Mouse (Mus musculus): Measurements from ENCODE around the gene Fam83e.
A peak's percentile ranks its signal among the peaks of the same experiment; 100 is the strongest.

Fam83e gene

GRCm38 (mm10) chr7:45714630-45715089 is 6.4 kb upstream of the Fam83e start:
- no peak for DNase-seq (ENCODE audit: inconsistent age in 2 of 2, low spot score in 1 of 2)

DNA sequence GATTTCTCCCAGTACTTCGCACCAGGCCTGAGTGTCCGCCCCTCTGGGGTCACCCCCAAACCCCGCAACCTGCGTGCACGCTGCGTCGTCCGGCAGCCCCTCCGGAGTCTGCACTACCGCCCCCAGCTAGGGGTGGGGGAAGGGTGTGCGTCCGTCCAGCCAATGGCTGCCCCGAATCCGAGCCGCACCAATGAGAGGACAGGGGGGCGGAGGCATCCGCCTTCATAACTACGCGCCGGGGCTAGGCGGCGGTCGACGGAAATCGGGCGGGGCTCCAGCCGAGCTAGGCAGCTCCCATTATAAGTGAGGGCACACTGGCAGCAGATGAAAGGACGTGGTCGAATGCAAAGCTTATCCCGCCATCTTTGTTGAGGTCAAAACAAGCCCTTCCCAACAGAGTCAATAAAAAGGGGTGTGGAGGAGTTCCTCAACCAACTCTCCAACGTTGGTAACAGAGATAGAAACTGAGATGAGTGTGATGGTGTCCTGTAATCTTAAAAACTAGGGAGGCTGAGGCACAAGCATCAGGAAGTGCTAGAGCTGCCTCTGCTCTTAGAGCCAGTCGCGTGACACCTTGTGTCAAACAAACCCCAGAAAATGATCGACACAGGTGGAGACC is 5.8 kb upstream of the Fam83e start, which contains the start of gene Rpl18:
Gene Rpl18, plus strand, starts transcription at position 368 of the 619 bp plus-strand sequence.
- DNase-seq (ENCODE audit: inconsistent age in 2 of 2, low spot score in 1 of 2): peak; percentile 99

- DNase-seq (ENCODE audit: inconsistent age in 2 of 2, low spot score in 1 of 2): peak; percentile 51 to 67
Observed at GRCm38 (mm10) chr7:45715741-45716459, 5.1 kb upstream of the Fam83e start.

- peak in 1 of 2 experiments; percentile 18 for DNase-seq (ENCODE audit: inconsistent age in 2 of 2, low spot score in 1 of 2)
Observed at GRCm38 (mm10) chr7:45716460-45716857, 4.6 kb upstream of the Fam83e start.

GRCm38 (mm10) chr7:45716952-45717917 is 3.8 kb upstream of the Fam83e start:
- peak; percentile 26 to 83 for DNase-seq (ENCODE audit: inconsistent age in 2 of 2, low spot score in 1 of 2)

DNA sequence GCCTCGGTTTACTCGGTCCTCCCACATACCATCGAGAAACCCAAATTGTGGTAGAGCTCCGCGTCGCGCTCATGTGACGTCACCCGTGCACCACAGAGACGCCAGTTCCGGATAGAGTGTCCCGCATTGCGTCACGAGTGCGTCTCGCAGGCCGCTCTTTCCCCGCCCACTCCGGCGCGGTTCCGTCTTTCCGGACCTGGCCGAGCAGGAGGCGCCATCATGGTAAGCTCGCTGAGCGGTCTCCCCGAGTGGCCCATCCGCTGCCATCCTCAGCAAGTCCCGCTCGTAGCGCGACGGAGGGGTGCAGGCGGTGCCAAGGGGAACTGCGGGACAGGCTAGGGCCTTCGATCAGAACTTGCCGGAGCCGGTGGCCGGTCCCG is 3.1 kb upstream of the Fam83e start, which contains the start of gene Sphk2:
Gene Sphk2, minus strand, starts transcription at position 85 of the 380 bp plus-strand sequence.
- peak; percentile 98 to 99 for DNase-seq (ENCODE audit: inconsistent age in 2 of 2, low spot score in 1 of 2)

- no peak for DNase-seq (ENCODE audit: inconsistent age in 2 of 2, low spot score in 1 of 2)
Observed at GRCm38 (mm10) chr7:45718331-45718730, 2.7 kb upstream of the Fam83e start.

GRCm38 (mm10) chr7:45719180-45719579 is 1.8 kb upstream of the Fam83e start:
- peak; percentile 29 to 54 for DNase-seq (ENCODE audit: inconsistent age in 2 of 2, low spot score in 1 of 2)

GRCm38 (mm10) chr7:45719738-45720412 is 1.1 kb upstream of the Fam83e start:
- peak; percentile 21 to 46 for DNase-seq (ENCODE audit: inconsistent age in 2 of 2, low spot score in 1 of 2)

GRCm38 (mm10) chr7:45721234-45721571 is 191 bp downstream of the Fam83e start:
- DNase-seq (ENCODE audit: inconsistent age in 2 of 2, low spot score in 1 of 2): no peak

GRCm38 (mm10) chr7:45721642-45722347 is 783 bp downstream of the Fam83e start:
- DNase-seq (ENCODE audit: inconsistent age in 2 of 2, low spot score in 1 of 2): peak in 1 of 2 experiments; percentile 12

DNA sequence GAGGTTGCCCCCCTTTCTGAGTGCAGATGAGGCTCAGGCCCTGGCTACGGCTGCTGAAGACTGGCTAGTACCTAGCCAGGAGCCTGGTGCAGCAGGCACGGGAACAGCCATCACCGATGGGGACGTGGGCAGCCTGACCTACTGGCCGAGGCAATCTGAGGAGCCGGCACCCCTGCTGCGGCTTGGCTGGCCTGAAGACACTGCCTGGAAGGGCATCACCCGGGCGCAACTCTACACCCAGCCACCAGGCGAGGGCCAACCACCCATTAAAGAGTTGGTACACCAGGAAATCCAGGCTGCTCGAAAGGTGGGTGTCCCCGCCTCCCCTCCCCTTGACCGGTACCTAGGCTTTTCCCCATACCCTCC is 1.3 kb downstream of the Fam83e start:
- peak in 1 of 2 experiments; percentile 21 for DNase-seq (ENCODE audit: inconsistent age in 2 of 2, low spot score in 1 of 2)

DNA sequence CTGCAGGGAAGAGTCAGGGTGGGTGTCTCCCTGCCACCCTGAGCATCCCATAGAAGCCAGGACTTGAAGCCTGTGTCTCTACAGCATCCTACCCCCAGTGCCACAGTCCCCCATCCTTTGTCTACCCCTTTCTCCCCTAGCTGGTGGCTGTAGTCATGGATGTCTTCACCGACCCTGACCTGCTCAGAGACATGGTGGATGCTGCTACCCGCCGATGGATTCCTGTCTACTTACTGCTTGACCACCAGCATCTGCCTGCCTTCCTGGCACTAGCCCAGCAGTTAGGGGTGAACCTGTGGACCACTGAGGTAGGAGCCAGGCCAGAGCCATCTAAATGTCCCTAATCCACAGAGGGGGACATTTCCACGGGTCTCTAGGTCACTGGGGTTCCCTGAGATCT is 2.3 kb downstream of the Fam83e start:
- DNase-seq (ENCODE audit: inconsistent age in 2 of 2, low spot score in 1 of 2): peak in 1 of 2 experiments; percentile 12

DNA sequence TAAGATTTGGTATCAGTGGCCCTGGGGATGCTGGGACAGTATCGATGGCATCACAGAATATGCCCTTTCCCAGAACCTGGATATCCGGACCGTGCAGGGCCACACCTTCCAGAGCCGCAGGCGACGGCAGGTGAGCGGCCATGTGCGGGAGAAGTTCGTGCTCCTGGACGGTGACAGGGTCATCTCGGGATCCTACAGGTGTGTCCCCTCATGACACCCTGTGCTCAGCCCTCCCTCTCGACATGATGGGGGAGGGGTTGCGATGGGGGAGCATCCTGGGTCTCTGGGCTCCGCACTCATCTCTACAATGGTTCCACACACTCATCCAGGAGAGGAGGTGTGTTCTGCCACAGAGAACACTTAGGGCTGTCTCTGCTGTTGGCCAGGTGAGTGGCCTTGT is 2.8 kb downstream of the Fam83e start:
- DNase-seq (ENCODE audit: inconsistent age in 2 of 2, low spot score in 1 of 2): peak in 1 of 2 experiments; percentile 20

DNA sequence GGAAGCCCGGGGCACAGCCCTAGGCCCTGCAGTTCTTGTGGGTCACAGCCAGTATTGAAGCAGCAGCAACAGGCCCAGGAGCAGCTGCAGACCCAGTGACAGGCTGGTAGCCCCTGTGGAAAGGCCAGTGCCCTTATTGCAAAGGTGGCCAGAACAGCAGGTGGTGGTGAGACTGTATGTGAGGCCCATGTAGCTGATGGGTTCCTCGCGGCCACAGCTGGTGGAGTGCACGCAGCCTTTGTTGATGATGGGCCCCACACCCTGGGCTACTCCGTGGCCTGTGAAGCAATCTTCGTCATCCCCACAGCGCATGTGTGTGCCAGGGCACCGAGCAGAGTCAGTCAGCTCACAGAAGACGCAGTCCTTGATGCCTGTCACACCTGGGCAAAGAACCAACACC is 4.1 kb downstream of the Fam83e start:
- DNase-seq (ENCODE audit: inconsistent age in 2 of 2, low spot score in 1 of 2): no peak

GRCm38 (mm10) chr7:45725713-45726112 is 4.7 kb downstream of the Fam83e start, which contains the start of gene Spaca4:
Gene Spaca4, minus strand, starts transcription at chr7:45725813.
- DNase-seq (ENCODE audit: inconsistent age in 2 of 2, low spot score in 1 of 2): no peak

DNA sequence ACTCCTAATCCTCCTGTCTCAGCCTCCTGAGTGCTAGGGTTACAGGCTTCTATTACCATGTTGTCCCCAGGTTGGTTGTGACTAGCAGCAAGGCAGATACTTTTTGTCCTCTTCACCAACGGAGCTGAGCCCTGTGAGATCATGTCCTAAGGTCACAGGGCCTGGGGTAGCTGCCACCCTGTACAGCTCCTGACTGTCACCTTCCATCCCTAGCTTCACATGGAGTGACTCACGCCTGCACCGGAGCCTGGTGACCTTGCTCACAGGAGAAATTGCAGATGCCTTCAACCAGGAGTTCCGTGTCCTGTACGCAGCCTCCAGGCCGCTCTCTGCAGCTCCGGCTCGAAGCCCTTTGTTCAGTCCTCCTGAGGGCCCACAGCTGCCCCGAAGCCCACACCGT is 5.4 kb downstream of the Fam83e start:
- peak; percentile 78 to 83 for DNase-seq (ENCODE audit: inconsistent age in 2 of 2, low spot score in 1 of 2)

GRCm38 (mm10) chr7:45727625-45728024 is 6.6 kb downstream of the Fam83e start:
- DNase-seq (ENCODE audit: inconsistent age in 2 of 2, low spot score in 1 of 2): peak; percentile 4 to 21

DNA sequence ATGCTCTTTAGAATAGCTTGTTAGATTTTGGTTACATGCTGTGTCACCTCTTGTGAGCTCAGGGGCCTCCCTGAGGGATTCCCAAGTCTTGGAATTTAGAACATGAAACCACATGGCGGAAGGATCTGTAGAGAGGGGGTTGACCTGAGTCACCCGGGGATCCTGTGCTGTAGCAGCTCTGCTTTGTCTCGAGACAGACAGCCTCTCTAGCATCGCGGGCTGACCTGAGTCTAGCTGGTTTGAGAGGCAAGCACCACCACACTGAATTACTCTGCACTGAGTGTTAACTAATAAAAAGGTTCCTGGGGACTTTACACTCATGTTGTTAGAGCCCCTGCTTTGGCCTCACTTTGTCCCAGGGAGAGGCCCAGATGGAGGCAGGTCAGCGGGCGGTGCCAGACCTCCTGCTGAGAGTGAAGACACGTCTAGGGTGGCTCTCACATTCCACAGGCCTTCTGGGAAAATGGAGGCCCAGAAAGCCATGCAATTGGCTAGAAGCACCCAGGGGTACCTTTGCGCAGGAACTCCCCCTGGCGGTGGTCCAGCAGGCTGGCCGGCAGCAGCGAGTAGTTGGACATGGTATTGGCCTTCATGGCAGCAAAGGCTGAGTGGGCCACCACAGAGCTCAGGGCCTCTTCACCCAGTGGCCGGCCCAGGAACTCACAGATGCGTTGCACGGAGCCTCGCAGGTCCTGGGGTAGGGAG is 9.9 kb downstream of the Fam83e start:
- DNase-seq (ENCODE audit: inconsistent age in 2 of 2, low spot score in 1 of 2): peak; percentile 55 to 75
